Mouse (Mus musculus): Measurements from ENCODE around the gene Lrrc4b. TPM values are rescaled to one million over a fixed set of nuclear protein-coding genes. Genes with fewer than 3 reads are reported as not detected.

Lrrc4b gene
- polyA plus RNA-seq, 1 experiment from 2014 or later, result not detected

Small RNAs within 50 kb of the gene (microRNA-seq; reads per million reads assigned to microRNA genes)
- 1.5 reads per million for gene Mir7052

Other genes with a start within 250 kb of the Lrrc4b start
- gene Klk1b24, start 240.8 kb upstream of the Lrrc4b start, polyA plus RNA-seq (2015; fragmentation: Nextera tagmentation; extraction: Ambion mirVana), result not detected in 2 replicates
- not detected in 2 replicates for gene Klk1b3, start 230.8 kb upstream of the Lrrc4b start, polyA plus RNA-seq (2015; fragmentation: Nextera tagmentation; extraction: Ambion mirVana)
- not detected in 2 replicates for gene Klk1b4, start 221.6 kb upstream of the Lrrc4b start, polyA plus RNA-seq (2015; fragmentation: Nextera tagmentation; extraction: Ambion mirVana)
- not detected in 2 replicates for gene Klk1b5, start 213.1 kb upstream of the Lrrc4b start, polyA plus RNA-seq (2015; fragmentation: Nextera tagmentation; extraction: Ambion mirVana)
- gene Klk1, start 203.7 kb upstream of the Lrrc4b start, polyA plus RNA-seq (2015; fragmentation: Nextera tagmentation; extraction: Ambion mirVana), result not detected in 2 replicates
- gene Gm36864, start 192.8 kb upstream of the Lrrc4b start, polyA plus RNA-seq (2015; fragmentation: Nextera tagmentation; extraction: Ambion mirVana), result not detected in 2 replicates
- gene 1700028J19Rik, start 182.3 kb upstream of the Lrrc4b start, polyA plus RNA-seq (2015; fragmentation: Nextera tagmentation; extraction: Ambion mirVana), result 1.3 and 1.6 TPM in 2 replicates
- gene 2410002F23Rik, start 182.3 kb upstream of the Lrrc4b start, polyA plus RNA-seq (2015; fragmentation: Nextera tagmentation; extraction: Ambion mirVana), result 40.3 and 47.0 TPM in 2 replicates
- not detected in 2 replicates for gene Acp4, start 171.6 kb upstream of the Lrrc4b start, polyA plus RNA-seq (2015; fragmentation: Nextera tagmentation; extraction: Ambion mirVana)
- not detected in 2 replicates for gene Gm15517, start 167.6 kb upstream of the Lrrc4b start, polyA plus RNA-seq (2015; fragmentation: Nextera tagmentation; extraction: Ambion mirVana)
- 0.46 and 0.76 TPM in 2 replicates for gene Clec11a, start 122.1 kb upstream of the Lrrc4b start, polyA plus RNA-seq (2015; fragmentation: Nextera tagmentation; extraction: Ambion mirVana)
- 0.06 TPM in 2 replicates for gene Shank1, start 118.8 kb upstream of the Lrrc4b start, polyA plus RNA-seq (2015; fragmentation: Nextera tagmentation; extraction: Ambion mirVana)
- 0.03 and 0.09 TPM in 2 replicates for gene Syt3, start 44.9 kb upstream of the Lrrc4b start, polyA plus RNA-seq (2015; fragmentation: Nextera tagmentation; extraction: Ambion mirVana)
- 0.18 TPM in 1 of 2 replicates, not detected in the other for gene 1700008O03Rik, start 43.2 kb upstream of the Lrrc4b start, polyA plus RNA-seq (2015; fragmentation: Nextera tagmentation; extraction: Ambion mirVana)
- 6.0 and 6.9 TPM in 2 replicates for gene Aspdh, start 36.4 kb downstream of the Lrrc4b start, polyA plus RNA-seq (2015; fragmentation: Nextera tagmentation; extraction: Ambion mirVana)
- gene Josd2, start 39.0 kb downstream of the Lrrc4b start, polyA plus RNA-seq (2015; fragmentation: Nextera tagmentation; extraction: Ambion mirVana), result 170 and 176 TPM in 2 replicates
- gene Emc10, start 67.5 kb downstream of the Lrrc4b start, polyA plus RNA-seq (2015; fragmentation: Nextera tagmentation; extraction: Ambion mirVana), result 43.3 and 46.0 TPM in 2 replicates
- 1.3 and 1.5 TPM in 2 replicates for gene Fam71e1, start 67.6 kb downstream of the Lrrc4b start, polyA plus RNA-seq (2015; fragmentation: Nextera tagmentation; extraction: Ambion mirVana)
- gene Mybpc2, start 95.6 kb downstream of the Lrrc4b start, polyA plus RNA-seq (2015; fragmentation: Nextera tagmentation; extraction: Ambion mirVana), result not detected in 2 replicates
- gene Spib, start 103.1 kb downstream of the Lrrc4b start, polyA plus RNA-seq (2015; fragmentation: Nextera tagmentation; extraction: Ambion mirVana), result 0.08 and 0.14 TPM in 2 replicates
- 68.3 and 68.4 TPM in 2 replicates for gene Pold1, start 119.8 kb downstream of the Lrrc4b start, polyA plus RNA-seq (2015; fragmentation: Nextera tagmentation; extraction: Ambion mirVana)
- 40.7 and 47.1 TPM in 2 replicates for gene Nr1h2, start 124.9 kb downstream of the Lrrc4b start, polyA plus RNA-seq (2015; fragmentation: Nextera tagmentation; extraction: Ambion mirVana)
- gene Napsa, start 143.4 kb downstream of the Lrrc4b start, polyA plus RNA-seq (2015; fragmentation: Nextera tagmentation; extraction: Ambion mirVana), result 4.5 and 5.1 TPM in 2 replicates
- gene Kcnc3, start 161.6 kb downstream of the Lrrc4b start, polyA plus RNA-seq (2015; fragmentation: Nextera tagmentation; extraction: Ambion mirVana), result 0.05 and 0.06 TPM in 2 replicates
- 0.12 and 0.31 TPM in 2 replicates for gene Myh14, start 241.8 kb downstream of the Lrrc4b start, polyA plus RNA-seq (2015; fragmentation: Nextera tagmentation; extraction: Ambion mirVana)

All from liver, embryonic 13.5 days (tissue).